In genomic region chr15:84854921-84855901, GRCm38 (mm10) we compare ENCODE assay signal across 8 mouse cellular contexts. TPM values are rescaled to one million over a fixed set of nuclear protein-coding genes. Genes with fewer than 3 reads are reported as not detected.
DNase-seq lines count a peak whose midpoint lies in the region; ATAC-seq and TF ChIP-seq lines count a peak whose summit lies in the region.

No protein-coding gene starts in this region.

- ATAC-seq in embryonic facial prominence, embryonic 14.5 days (ENCODE audit: low read depth) = peak; percentile 5

- H3K4me1 ChIP-seq in MEL (ENCODE audit: control insufficient read depth in 1 of 2, insufficient read depth in 2 of 2, low read length in 2 of 2) = peaks cover 0 to 4% of the 10 kb centered on the region in 2 experiments; a peak in 2 of 4 replicates
- H3K4me1 ChIP-seq in bone marrow macrophage, adult 2 months (ENCODE audit: control insufficient read depth, insufficient read depth, low read length) = peaks cover 11% of the 10 kb centered on the region
- H3K4me1 ChIP-seq in embryonic facial prominence, embryonic 14.5 days (ENCODE audit: control insufficient read depth, insufficient read depth, low read length) = peaks cover 23% of the 10 kb centered on the region

- H3K27ac ChIP-seq in MEL (ENCODE audit: control insufficient read depth, low read depth, low read length) = peak overlapping the region; percentile 69
- H3K27ac ChIP-seq in bone marrow macrophage, adult 2 months (ENCODE audit: insufficient read depth, low read depth, low read length) = no peak overlapping the region
- peak overlapping the region; percentile 84 for H3K27ac ChIP-seq in embryonic facial prominence, embryonic 14.5 days (replicated peaks; ENCODE audit: low read depth, low read length)
- peak overlapping the region; percentile 97 for H3K27ac ChIP-seq in layer of hippocampus, adult 2 months

- no peak for TF ChIP-seq CTCF in MEL (IDR thresholded peaks at IDR 0.05 in 2 of 3, conservative IDR thresholded peaks at IDR 0.05 in 1 of 3; ENCODE audit: control insufficient read depth in 1 of 3, insufficient read depth in 1 of 3, low read depth in 2 of 3, low read length in 3 of 3, poor library complexity in 1 of 3, severe bottlenecking in 1 of 3)
- TF ChIP-seq CTCF in bone marrow macrophage, adult 2 months (IDR thresholded peaks at IDR 0.05; ENCODE audit: low read depth, low read length) = no peak
- no peak for TF ChIP-seq CTCF in layer of hippocampus, adult 2 months (conservative IDR thresholded peaks at IDR 0.05)

- no peak; a peak in 1 of 4 replicates for TF ChIP-seq POLR2A in MEL (IDR thresholded peaks at IDR 0.05; ENCODE audit: control insufficient read depth in 1 of 2, insufficient read depth in 1 of 2, low read depth in 1 of 2, low read length in 2 of 2, poor library complexity in 1 of 2)
- TF ChIP-seq POLR2A in bone marrow macrophage, adult 2 months (IDR thresholded peaks at IDR 0.05; ENCODE audit: borderline replicate concordance, low read depth, low read length) = no peak

- no peak for TF ChIP-seq RAD21 in MEL (IDR thresholded peaks at IDR 0.05; ENCODE audit: low read depth, low read length)

- no peaks in the 10 kb centered on the region for H3K27me3 ChIP-seq in MEL (ENCODE audit: control insufficient read depth in 1 of 2, insufficient read depth in 2 of 2, low read length in 2 of 2)
- peaks cover 13% of the 10 kb centered on the region; the same call in 1 of the 2 replicates for H3K27me3 ChIP-seq in embryonic facial prominence, embryonic 14.5 days (replicated peaks; ENCODE audit: control insufficient read depth, insufficient read depth, low read length)

- DNase-seq in MEL (ENCODE audit: low read depth, low spot score) = peak; percentile 77
- DNase-seq in embryonic facial prominence, embryonic 14.5 days (ENCODE audit: low spot score) = peak; percentile 33
- peak; percentile 47 for DNase-seq in heart, postnatal 14 days
- peak in 1 of 2 experiments; percentile 38 for DNase-seq in layer of hippocampus, adult 2 months (ENCODE audit: low spot score in 2 of 2)
- DNase-seq in lung, postnatal 14 days = peak; percentile 28
- peak; percentile 57 for DNase-seq in retina, embryonic 14.5 days (ENCODE audit: low spot score)
- peak; percentile 23 for DNase-seq in urinary bladder, postnatal 25 days (ENCODE audit: low spot score)

- intact Hi-C loops in heart, postnatal 14 days (cut with DNase I) = loop anchor here (5.0 kb wide), 3 partner anchors 37 to 67 kb away; partner anchors contain the start of genes Gm29666 and Nup50

- H3K4me2 ChIP-seq in embryonic facial prominence, embryonic 14.5 days (ENCODE audit: low read depth, low read length) = peak overlapping the region; percentile 97

- H3K36me3 ChIP-seq in MEL (ENCODE audit: control insufficient read depth in 1 of 2, insufficient read depth in 2 of 2, low read length in 2 of 2) = no peaks in the 10 kb centered on the region
- H3K36me3 ChIP-seq in embryonic facial prominence, embryonic 14.5 days (ENCODE audit: control insufficient read depth, insufficient read depth, low read length) = no peaks in the 10 kb centered on the region

- under 1% methylated on average over 60 of the region's 88 CpGs for WGBS in embryonic facial prominence, embryonic 14.5 days

- H3K9ac ChIP-seq in MEL (ENCODE audit: control insufficient read depth, low read depth, low read length, poor library complexity, severe bottlenecking) = peak overlapping the region; percentile 83
- peak overlapping the region; percentile 78 for H3K9ac ChIP-seq in embryonic facial prominence, embryonic 14.5 days (ENCODE audit: low read depth, low read length)

- peak overlapping the region; percentile 64 to 69 for H3K4me3 ChIP-seq in MEL (ENCODE audit: control insufficient read depth in 1 of 2, insufficient read depth in 1 of 2, low read depth in 2 of 2, low read length in 2 of 2)
- peak overlapping the region; percentile 97 for H3K4me3 ChIP-seq in bone marrow macrophage, adult 2 months (ENCODE audit: insufficient read depth, low read length)
- peak overlapping the region; percentile 74 for H3K4me3 ChIP-seq in embryonic facial prominence, embryonic 14.5 days (ENCODE audit: low read depth, low read length)
- peak overlapping the region; percentile 71 for H3K4me3 ChIP-seq in layer of hippocampus, adult 2 months

- no peaks in the 10 kb centered on the region for H3K9me3 ChIP-seq in MEL (replicated peaks; ENCODE audit: insufficient read depth, low read length)
- no peaks in the 10 kb centered on the region for H3K9me3 ChIP-seq in embryonic facial prominence, embryonic 14.5 days (ENCODE audit: control insufficient read depth, low read length)

- H3K79me2 ChIP-seq in MEL (ENCODE audit: control insufficient read depth, insufficient read depth, low read length, poor library complexity) = peaks cover 15% of the 10 kb centered on the region

- peak in 1 of 2 experiments; percentile 38; a peak in 1 of 4 replicates for TF ChIP-seq EP300 in MEL (IDR thresholded peaks at IDR 0.05; ENCODE audit: low read depth in 1 of 2, low read length in 2 of 2)

TF ChIP-seq in MEL, 35 proteins besides CTCF, POLR2A, EP300 and RAD21:
- TF ChIP-seq TCF12 (IDR thresholded peaks at IDR 0.05; ENCODE audit: low read depth, low read length) (peak; percentile 58), CHD2 (IDR thresholded peaks at IDR 0.05; ENCODE audit: low read length) (no peak), NELFE (IDR thresholded peaks at IDR 0.05; ENCODE audit: low read depth, low read length) (no peak), MXI1 (IDR thresholded peaks at IDR 0.05; ENCODE audit: low read depth, low read length) (peak; percentile 69), CHD1 (IDR thresholded peaks at IDR 0.05; ENCODE audit: low read depth, low read length) (no peak), TAL1 (IDR thresholded peaks at IDR 0.05; ENCODE audit: low read length) (peak; percentile 64), SIN3A (IDR thresholded peaks at IDR 0.05; ENCODE audit: low read length) (peak; percentile 59), GATA1 (IDR thresholded peaks at IDR 0.05; ENCODE audit: low read depth, low read length) (peak; percentile 39; the same call in 1 of the 2 replicates)

RNA-seq across cellular contexts. Expression of gene Phf21b, which starts 0.6 kb away (rescaled TPM):
- total RNA-seq in MEL (2012; rRNA removed) = 3.3 and 4.7 TPM in 2 replicates
- polyA plus RNA-seq in MEL (2012; ENCODE audit: insufficient read depth in 1 of 2, insufficient read length in 2 of 2, low read depth in 1 of 2, low replicate concordance in 2 of 2, missing spikeins in 1 of 2) = 10 to 100 TPM in 1 of 2 experiments, not detected in 1; 14.7 TPM
- polyA plus RNA-seq in bone marrow macrophage, adult 2 months (2012; ENCODE audit: insufficient read depth, insufficient read length, missing spikeins) = 0.41 TPM in 1 of 2 replicates, not detected in the other
- polyA plus RNA-seq in embryonic facial prominence, embryonic 14.5 days (2014; fragmentation: Nextera tagmentation; extraction: Ambion mirVana) = 0.49 and 0.52 TPM in 2 replicates
- 1 to 10 TPM; 1.4 to 1.6 TPM for total RNA-seq in heart, postnatal 14 days (2021)
- 10 to 100 TPM in 1 of 2 experiments, 1 to 10 TPM in 1; 8.8 to 11.9 TPM for total RNA-seq in layer of hippocampus, adult 2 months (2021)
